Mouse (Mus musculus) CD8-positive naive resting alpha-beta T cell, adult 2 months (primary cell): ENCODE measurements around the gene Fgd4.

ENCODE experiments used
- DNase-seq, 2 experiments: peaks; one replicate each; pipeline ENCODE4 v3.0.0; 2022; ENCODE audit warnings: low read depth in 2 of 2, low spot score in 2 of 2

The Fgd4 gene

GRCm38 (mm10) chr16:16600461-16600860 lies at the start of gene Fgd4:
TSS of gene Fgd4 (minus strand) at chr16:16600549.
- DNase-seq = no peak

DNA sequence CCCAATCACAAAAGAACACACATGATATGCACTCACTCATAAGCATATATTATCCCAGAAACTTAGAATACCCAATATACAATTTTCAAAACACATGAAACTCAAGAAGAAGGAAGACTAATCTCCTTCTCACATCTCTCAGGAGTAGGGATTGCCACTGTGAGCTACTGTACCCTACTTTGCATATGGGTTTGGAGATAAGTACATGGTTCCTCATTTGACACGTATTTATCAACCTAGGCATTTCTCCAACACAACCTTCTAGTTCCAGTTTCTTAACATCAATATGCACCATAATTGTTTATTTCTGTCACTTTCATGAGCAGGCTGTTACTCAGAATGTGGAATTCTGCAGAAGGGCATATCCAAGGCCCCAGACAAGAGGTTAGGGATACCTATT lies 44.8 kb upstream of the Fgd4 start:
- DNase-seq = no peak

GRCm38 (mm10) chr16:16633730-16634129 lies 33.4 kb upstream of the Fgd4 start:
- no peak for DNase-seq

DNA sequence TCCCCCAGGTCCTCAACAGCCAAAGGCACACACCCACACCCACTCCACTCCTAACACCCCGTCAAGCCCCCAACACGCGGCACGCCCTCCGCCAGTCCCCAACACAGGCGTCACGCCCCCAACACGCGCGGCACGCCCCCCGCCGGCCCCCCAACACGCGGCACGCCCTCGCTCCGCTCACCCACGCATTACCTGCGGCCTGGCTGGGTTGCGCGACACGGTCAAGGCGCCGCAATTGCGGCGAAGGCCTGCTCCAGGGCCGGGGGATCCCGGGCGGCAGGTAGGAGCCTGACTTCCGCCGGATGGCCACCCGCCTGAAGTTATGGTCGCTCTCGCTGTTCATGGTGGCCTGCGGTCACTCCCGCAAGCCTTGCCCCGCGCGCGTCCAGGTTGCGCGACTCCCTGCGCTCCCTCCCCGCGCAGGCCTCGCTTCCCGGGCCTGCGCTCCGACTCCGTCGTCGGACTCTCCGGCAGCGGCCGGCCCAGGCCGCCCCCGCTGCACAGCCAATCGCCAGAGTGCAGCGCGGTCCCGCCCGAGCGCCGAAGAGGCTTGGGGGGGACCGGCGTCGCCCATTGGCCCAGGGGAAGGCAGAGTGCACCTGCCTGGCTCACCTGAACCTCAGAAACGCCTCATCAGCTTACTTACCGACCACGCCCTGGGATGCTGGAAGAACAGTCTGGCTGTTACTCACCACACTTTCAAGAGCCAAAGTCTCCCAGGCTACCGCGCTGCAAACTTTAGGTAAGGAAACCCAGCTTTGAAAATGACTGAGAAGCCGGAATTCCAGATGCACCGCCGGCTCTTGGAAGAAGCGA lies 555 bp downstream of the Fgd4 start:
- DNase-seq = no peak

GRCm38 (mm10) chr16:16596582-16596981 lies 3.8 kb downstream of the Fgd4 start:
- no peak for DNase-seq

DNA sequence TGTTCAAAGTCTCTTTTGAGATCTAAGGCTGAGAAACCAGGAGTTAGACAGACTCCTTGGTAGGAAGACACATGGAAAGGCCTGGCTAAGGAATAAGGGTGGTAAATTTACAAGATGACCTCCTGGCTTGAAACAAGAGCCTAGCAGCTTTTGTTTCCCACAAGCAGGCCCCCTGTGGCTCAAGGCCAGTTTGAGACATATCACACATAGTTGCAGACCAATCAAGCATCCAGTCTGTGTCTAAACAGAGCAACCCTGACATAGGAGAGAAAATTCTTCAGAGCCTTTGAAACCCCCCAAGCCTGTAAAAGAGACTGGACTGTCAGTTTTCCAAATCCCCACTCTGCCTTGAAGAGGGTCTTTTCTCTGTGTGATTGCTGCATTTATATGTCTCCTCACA lies 7.7 kb downstream of the Fgd4 start:
- DNase-seq = no peak

- peak; percentile 2 to 16 for DNase-seq
Measured at GRCm38 (mm10) chr16:16584409-16585032, 15.8 kb downstream of the Fgd4 start.

GRCm38 (mm10) chr16:16576556-16576955 lies 23.8 kb downstream of the Fgd4 start:
- DNase-seq = no peak

- no peak for DNase-seq
Measured at GRCm38 (mm10) chr16:16574508-16574907, 25.8 kb downstream of the Fgd4 start.

DNA sequence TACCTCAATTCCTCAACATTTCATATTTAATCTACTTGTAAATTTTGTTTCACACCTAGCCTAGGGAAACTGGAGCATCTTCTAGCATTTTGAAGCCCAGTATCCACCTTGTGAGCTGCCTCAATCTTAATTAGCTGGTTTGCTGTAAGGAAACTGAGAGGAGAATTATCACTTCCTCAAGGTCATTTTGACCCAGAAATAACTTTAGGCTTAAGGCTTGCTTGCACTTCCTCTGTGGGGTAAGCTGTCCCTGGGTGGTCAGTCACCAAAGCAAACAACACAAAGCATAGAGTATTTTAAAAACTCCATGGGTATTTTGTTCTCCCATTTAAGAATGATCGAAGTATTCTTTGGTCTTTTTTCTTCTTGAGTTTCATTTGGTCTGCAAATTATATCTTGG lies 27.2 kb downstream of the Fgd4 start:
- no peak for DNase-seq

DNA sequence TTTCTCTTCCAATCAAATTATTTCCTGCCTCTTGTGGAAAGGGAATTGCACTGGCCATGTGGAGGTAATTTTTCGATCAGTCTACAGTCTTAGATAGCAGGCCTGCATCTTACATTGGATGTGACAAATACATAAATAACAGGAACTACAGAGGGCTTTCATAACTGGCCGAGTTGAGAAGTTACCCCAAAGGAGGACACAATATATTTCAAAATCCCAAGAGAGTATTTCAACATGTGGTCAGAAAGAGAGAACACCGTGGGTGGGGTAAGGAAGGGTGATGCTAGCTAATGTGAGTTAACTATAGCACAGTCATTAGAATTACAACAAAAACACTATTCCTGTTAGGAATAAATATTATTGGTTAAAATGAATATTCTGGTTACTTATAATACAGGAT lies 29.0 kb downstream of the Fgd4 start:
- no peak for DNase-seq

GRCm38 (mm10) chr16:16566786-16567185 lies 33.6 kb downstream of the Fgd4 start:
- DNase-seq = no peak

DNA sequence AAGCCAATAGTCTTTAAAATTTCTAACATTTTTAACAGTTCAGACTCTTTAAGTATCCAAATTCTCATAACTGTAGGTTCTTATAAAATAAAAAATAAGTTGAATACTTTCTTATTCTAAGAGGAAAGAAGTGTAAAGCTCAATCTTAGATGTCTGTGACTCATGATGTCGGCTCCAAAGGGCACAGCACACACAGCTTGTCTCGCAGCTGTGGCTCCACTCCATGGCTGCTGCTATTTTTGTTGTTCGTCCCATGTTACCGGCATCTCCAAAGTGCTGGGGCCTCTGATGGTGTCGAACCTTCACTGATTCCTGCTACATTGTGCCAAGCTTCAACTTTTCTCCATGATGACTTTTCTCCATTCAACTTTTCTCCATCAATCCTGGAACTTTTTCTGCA lies 34.1 kb downstream of the Fgd4 start:
- no peak for DNase-seq

- DNase-seq = no peak
Measured at GRCm38 (mm10) chr16:16565786-16566185, 34.6 kb downstream of the Fgd4 start.

- no peak for DNase-seq
Measured at GRCm38 (mm10) chr16:16560718-16561117, 39.6 kb downstream of the Fgd4 start.

DNA sequence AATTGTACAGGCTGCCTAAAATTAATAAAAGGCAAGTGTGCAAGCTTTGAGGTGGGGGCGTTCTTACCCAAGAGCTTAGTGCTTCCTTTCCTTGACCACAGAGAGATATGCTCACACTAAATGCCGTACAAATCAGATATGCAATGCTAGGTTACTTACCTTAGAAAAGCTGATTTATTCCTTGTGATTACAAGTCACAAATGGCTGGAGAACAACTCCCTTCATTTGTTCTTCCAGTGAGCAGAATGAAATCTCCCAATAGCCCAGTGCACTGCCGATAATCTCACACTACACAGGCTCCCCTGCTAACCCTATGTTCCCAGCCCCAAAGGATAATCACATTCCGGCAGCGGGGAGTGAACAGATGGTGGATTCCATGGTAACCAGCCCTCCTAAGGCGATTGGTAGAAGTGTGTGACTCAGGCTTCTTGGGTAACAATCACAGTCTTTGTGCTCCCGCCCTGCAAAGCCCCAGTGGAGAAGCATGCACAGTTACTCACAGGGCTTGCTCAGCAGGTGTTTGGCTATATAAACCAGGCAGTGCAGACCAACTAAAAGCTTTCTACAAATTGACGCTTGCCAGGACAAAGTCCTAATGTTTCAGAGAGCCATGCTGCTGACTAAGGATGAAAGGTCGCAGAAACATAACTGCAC lies 40.3 kb downstream of the Fgd4 start:
- no peak for DNase-seq

- no peak for DNase-seq
Measured at GRCm38 (mm10) chr16:16559016-16559877, 41.1 kb downstream of the Fgd4 start.

DNA sequence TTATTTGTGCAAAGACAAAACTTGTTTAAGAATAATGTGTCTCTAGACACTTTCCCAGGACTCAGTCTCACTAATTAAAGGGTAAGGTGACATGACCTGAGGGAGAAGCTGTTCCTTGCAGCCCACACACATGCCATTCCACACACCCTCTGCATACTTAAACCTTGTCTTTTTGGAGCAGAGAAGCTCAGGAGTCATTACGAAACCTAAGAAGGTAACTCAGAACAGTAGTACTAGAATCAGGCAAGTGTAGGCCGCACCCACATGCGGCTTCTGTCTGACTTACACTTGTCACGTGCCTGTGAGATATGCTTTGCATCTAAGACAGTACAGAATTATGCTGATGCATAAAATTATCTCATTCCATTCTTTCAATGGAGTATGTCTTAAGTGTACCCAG lies 42.6 kb downstream of the Fgd4 start:
- DNase-seq = no peak

GRCm38 (mm10) chr16:16554098-16554497 lies 46.3 kb downstream of the Fgd4 start:
- no peak for DNase-seq

DNA sequence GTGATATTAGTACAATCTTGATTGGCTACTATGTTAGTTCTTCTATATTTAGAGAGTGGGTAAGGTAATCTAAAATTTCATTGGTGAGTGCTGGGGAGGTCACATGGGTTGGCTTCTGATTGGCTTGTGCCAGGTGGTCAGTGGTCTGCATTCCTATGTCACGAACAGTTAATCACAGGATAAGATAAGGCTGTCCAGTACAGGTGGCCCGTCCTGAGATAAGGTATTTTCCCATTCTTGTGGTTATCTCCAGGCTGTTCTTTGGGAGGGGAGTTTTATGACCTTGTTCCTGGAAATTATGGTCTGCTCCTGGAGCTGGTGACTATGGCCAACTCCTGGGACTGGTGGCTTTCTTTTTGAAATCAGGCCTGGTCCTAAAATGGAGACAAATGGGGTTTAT lies 48.2 kb downstream of the Fgd4 start:
- no peak for DNase-seq

GRCm38 (mm10) chr16:16549105-16549504 lies 51.2 kb downstream of the Fgd4 start:
- no peak for DNase-seq
